In the genomic region with DNA sequence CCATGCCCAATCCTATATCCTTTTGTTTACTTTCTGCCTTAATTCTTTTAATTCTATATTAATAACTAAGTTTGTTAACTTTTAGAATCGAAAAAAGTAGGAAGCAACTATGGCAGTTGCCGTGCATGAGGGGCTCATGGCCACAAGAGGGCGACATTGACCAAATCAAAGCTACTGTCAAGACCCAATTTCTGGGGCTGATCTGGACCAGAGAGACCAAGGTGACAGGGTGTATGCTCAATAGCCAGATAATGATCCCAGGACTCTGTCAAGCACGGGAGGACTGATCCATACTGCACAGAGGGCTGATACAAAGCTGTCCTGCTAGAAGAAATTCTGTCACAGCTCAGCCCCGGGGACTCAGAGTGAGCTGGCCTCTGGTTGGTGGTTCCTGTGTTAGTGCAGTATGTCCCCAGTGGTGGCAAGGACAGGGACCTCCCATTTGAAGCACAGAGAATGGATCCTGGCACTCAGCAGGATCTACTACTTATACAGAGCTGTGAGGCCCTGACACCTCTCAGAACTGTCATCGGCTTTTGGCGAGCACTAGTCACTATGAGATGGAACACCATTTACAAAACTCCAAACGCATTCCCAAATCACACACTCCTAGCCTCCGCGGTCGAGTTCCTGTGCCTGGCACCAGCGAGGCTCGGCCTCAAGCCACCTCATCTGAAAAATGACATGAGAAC, we compare ENCODE assay signal across 8 mouse cellular contexts. TPM values are rescaled to one million over a fixed set of nuclear protein-coding genes. Genes with fewer than 3 reads are reported as not detected.
DNase-seq lines count a peak whose midpoint lies in the region; ATAC-seq and TF ChIP-seq lines count a peak whose summit lies in the region.

No protein-coding gene starts in this region.

- H3K36me3 ChIP-seq in heart, embryonic 12.5 days: peaks cover 10% of the 10 kb centered on the region; the same call in 1 of the 2 replicates

- peaks cover 8% of the 10 kb centered on the region; the same call in 1 of the 2 replicates for H3K4me1 ChIP-seq in heart, embryonic 12.5 days (replicated peaks)
- H3K4me1 ChIP-seq in lung, adult 2 months (ENCODE audit: control insufficient read depth, insufficient read depth, low read length): no peaks in the 10 kb centered on the region

- TF ChIP-seq POLR2A in lung, adult 2 months (IDR thresholded peaks at IDR 0.05; ENCODE audit: borderline replicate concordance, extremely low read depth, low read depth, low read length): no peak

- peak; percentile 74 for TF ChIP-seq CTCF in lung, adult 2 months (IDR thresholded peaks at IDR 0.05; ENCODE audit: insufficient read depth, low read length)

- H3K27ac ChIP-seq in heart, embryonic 12.5 days (ENCODE audit: poor library complexity, severe bottlenecking): no peak overlapping the region

- H3K9me3 ChIP-seq in heart, embryonic 12.5 days (replicated peaks): no peaks in the 10 kb centered on the region

- 47% methylated on average over 13 of the region's 13 CpGs for WGBS in heart, embryonic 12.5 days
- WGBS in lung, adult 2 months: 59% methylated on average over 13 of the region's 13 CpGs

- DNase-seq in CD4-positive, CD25-positive, alpha-beta regulatory T cell, adult 2 months (ENCODE audit: low read depth, low spot score): peak; percentile 85
- DNase-seq in adrenal gland, adult 8-10 months: peak; percentile 38
- peak; percentile 67 for DNase-seq in embryo, embryonic 9.5 days (ENCODE audit: extremely low spot score)
- peak; percentile 77 for DNase-seq in kidney, postnatal 14 days
- peak; percentile 55 for DNase-seq in lung, adult 2 months
- DNase-seq in ovary, postnatal 36 days (ENCODE audit: low spot score): peak; percentile 62
- peak; percentile 76 for DNase-seq in thymus, postnatal 14 days

- peak; percentile 40; the same call in 1 of the 2 replicates for ATAC-seq in heart, embryonic 12.5 days (ENCODE audit: insufficient number of reproducible peaks, low FRiP score)

- no peak overlapping the region for H3K4me3 ChIP-seq in heart, embryonic 12.5 days
- H3K4me3 ChIP-seq in lung, adult 2 months (replicated peaks; ENCODE audit: extremely low read depth, low read depth, low read length): no peak overlapping the region

- H3K4me2 ChIP-seq in heart, embryonic 12.5 days: no peak overlapping the region

- H3K27me3 ChIP-seq in heart, embryonic 12.5 days (replicated peaks): no peaks in the 10 kb centered on the region

- no peak overlapping the region for H3K9ac ChIP-seq in heart, embryonic 12.5 days

RNA-seq across cellular contexts. Expression of gene Sardh, which starts 32.9 kb away (rescaled TPM):
- 10 to 100 TPM in 1 of 4 experiments, 1 to 10 TPM in 3; 8.1 to 11.2 (median 8.8) TPM for total RNA-seq in adrenal gland, adult 8-10 months (2022)
- polyA plus RNA-seq in heart, embryonic 12.5 days (2016; fragmentation: Nextera tagmentation; extraction: Ambion mirVana): 19.0 and 22.5 TPM in 2 replicates
- polyA plus RNA-seq in lung, adult 2 months (2012; rRNA removed): 15.4 and 16.7 TPM in 2 replicates
